Mouse (Mus musculus): ENCODE measurements around the gene Ptch2.

The Ptch2 gene

GRCm38 (mm10) chr4:117151416-117151815, 55.5 kb downstream of the Ptch2 start:
- DNase-seq (ENCODE audit: low read depth) = no peak

- no peak for DNase-seq (ENCODE audit: low read depth)
Measured at GRCm38 (mm10) chr4:117152714-117153113, 56.8 kb downstream of the Ptch2 start.

- no peak for DNase-seq (ENCODE audit: low read depth)
Measured at GRCm38 (mm10) chr4:117155020-117155791, 59.3 kb downstream of the Ptch2 start.

GRCm38 (mm10) chr4:117155792-117156355, 60.0 kb downstream of the Ptch2 start, which contains the start of gene Rps8:
TSS of gene Rps8 (minus strand) at chr4:117156243.
- peak; percentile 46 for DNase-seq (ENCODE audit: low read depth)

GRCm38 (mm10) chr4:117156372-117156771, 60.5 kb downstream of the Ptch2 start:
- no peak for DNase-seq (ENCODE audit: low read depth)

GRCm38 (mm10) chr4:117159666-117160065, 63.8 kb downstream of the Ptch2 start:
- no peak for DNase-seq (ENCODE audit: low read depth)

- no peak for DNase-seq (ENCODE audit: low read depth)
Measured at GRCm38 (mm10) chr4:117161183-117161582, 65.3 kb downstream of the Ptch2 start.
